Mouse (Mus musculus): ENCODE results near the gene Alkbh8.

- no peak for TF ChIP-seq GATA1 (IDR thresholded peaks at IDR 0.05; ENCODE audit: borderline replicate concordance, low read length)
- TF ChIP-seq FLI1 (IDR thresholded peaks at IDR 0.05; ENCODE audit: low read length), result no peak
Measured at GRCm38 (mm10) chr9:3330737-3331384, 4.1 kb upstream of the Alkbh8 start.
